Mouse (Mus musculus): ENCODE measurements around the gene Cldn14. TPM values are rescaled to one million over a fixed set of nuclear protein-coding genes. Genes with fewer than 3 reads are reported as not detected.
"Not testable (repeated sequence)": the region's sequence is repeated elsewhere in the genome, so short reads cannot be mapped to it uniquely, and the experiment has no call there.

Cldn14 gene
- polyA plus RNA-seq, 2 experiments: 1.0 to 1.2 TPM

DNA sequence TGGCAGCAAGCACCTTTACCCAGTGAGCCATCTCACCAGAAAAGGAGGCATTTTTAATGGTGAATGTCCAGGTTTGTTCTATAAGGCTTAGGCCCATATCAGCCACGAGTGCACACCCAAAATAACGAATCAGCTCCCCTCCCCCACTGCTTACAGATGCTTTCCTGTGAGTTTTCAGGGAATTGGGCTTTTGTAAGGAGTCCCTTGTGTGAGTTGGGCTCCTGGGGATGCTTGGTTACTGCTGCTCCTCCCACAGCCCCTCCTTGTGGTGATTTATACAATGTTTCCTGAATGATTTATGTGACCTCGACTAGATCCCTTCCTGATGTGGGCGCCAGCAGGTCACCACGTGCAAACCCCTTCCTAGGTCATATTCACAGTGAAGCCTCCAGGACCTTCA is 9.7 kb downstream of the Cldn14 start:
- Histone ChIP-seq H3K9ac (replicated peaks) (no peak overlapping the region), H3K27ac (no peak overlapping the region), H3K36me3 (replicated peaks; ENCODE audit: control insufficient read depth, insufficient read depth, low read depth) (no peaks in the 10 kb centered on the region), H3K4me2 (ENCODE audit: low read depth) (no peak overlapping the region), H3K4me1 (replicated peaks; ENCODE audit: control insufficient read depth in 2 of 2, insufficient read depth in 2 of 2, low read length in 1 of 2) (no peaks in the 10 kb centered on the region), H3K4me3 (ENCODE audit: insufficient read depth in 1 of 2, low read depth in 2 of 2, low read length in 2 of 2) (no peak overlapping the region), H3K27me3 (ENCODE audit: control insufficient read depth, insufficient read depth, low read length) (no peaks in the 10 kb centered on the region), H3K9me3 (ENCODE audit: control insufficient read depth, low read length) (no peaks in the 10 kb centered on the region)
- ATAC-seq (ENCODE audit: insufficient read depth): no peak
- DNase-seq (ENCODE audit: low read depth in 3 of 3, low spot score in 3 of 3): no peak
- 31% methylated on average over 5 of the region's 5 CpGs for WGBS (ENCODE audit: insufficient replicate concordance)
- TF ChIP-seq EP300 (IDR thresholded peaks at IDR 0.05; ENCODE audit: low read depth): no peak
- TF ChIP-seq CTCF (IDR thresholded peaks at IDR 0.05; ENCODE audit: low read depth): no peak

DNA sequence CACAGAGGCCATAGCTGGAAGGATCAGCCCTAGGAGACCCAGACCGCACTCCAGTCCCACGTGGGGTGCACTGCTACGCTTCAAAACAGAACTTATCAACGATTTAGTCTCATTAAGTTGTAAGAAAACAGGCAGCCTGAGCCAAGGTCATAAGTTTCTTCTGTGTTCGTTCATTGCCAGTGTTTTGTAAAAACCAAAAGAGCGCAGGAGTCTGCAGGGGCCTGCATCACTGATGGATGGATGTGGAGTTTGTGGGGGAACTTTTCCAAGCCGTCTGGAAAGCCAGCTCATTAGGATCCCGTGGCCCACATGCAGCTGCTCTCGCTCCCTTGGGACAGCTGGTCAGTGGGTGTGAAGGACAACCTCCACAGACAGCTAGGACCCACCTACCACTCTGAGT is 25.1 kb downstream of the Cldn14 start:
- H3K4me3 ChIP-seq (ENCODE audit: insufficient read depth in 1 of 2, low read depth in 2 of 2, low read length in 2 of 2): no peak overlapping the region
- TF ChIP-seq CTCF (IDR thresholded peaks at IDR 0.05; ENCODE audit: low read depth) (no peak), EP300 (IDR thresholded peaks at IDR 0.05; ENCODE audit: low read depth) (no peak)
- DNase-seq (ENCODE audit: low read depth in 3 of 3, low spot score in 3 of 3) (no peak), ATAC-seq (ENCODE audit: insufficient read depth) (no peak)
- no peak overlapping the region for H3K27ac ChIP-seq
- H3K27me3 ChIP-seq (ENCODE audit: control insufficient read depth, insufficient read depth, low read length): no peaks in the 10 kb centered on the region
- no peaks in the 10 kb centered on the region for H3K36me3 ChIP-seq (replicated peaks; ENCODE audit: control insufficient read depth, insufficient read depth, low read depth)
- H3K4me2 ChIP-seq (ENCODE audit: low read depth): no peak overlapping the region
- H3K9ac ChIP-seq (replicated peaks): no peak overlapping the region
- no peaks in the 10 kb centered on the region; a peak in 2 of 4 replicates for H3K4me1 ChIP-seq (replicated peaks; ENCODE audit: control insufficient read depth in 2 of 2, insufficient read depth in 2 of 2, low read length in 1 of 2)
- no peaks in the 10 kb centered on the region for H3K9me3 ChIP-seq (ENCODE audit: control insufficient read depth, low read length)
- WGBS (ENCODE audit: insufficient replicate concordance): 65% methylated on average over 9 of the region's 9 CpGs

DNA sequence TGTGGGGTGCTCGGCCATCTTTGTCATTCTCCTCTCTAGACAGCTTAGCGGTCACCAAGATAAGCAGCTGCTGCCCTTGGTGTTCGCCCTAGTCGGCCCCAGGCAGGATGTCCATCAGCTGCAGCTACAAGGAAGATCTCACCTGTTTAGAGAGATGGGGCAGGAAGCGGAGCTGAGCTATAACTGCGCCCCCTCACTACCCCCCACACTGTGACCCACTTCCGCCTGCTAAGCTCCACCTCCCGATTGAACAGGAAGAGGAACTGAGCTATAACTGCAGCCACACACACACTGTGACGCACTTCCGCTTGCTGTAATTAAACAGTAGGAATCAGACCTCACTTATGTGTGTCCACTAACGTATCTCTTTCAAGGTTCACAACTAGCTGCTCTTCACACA is 26.3 kb downstream of the Cldn14 start:
- no peak overlapping the region for H3K4me3 ChIP-seq (ENCODE audit: insufficient read depth in 1 of 2, low read depth in 2 of 2, low read length in 2 of 2)
- H3K9me3 ChIP-seq (ENCODE audit: control insufficient read depth, low read length): no peaks in the 10 kb centered on the region
- WGBS (ENCODE audit: insufficient replicate concordance): 58% methylated on average over 11 of the region's 11 CpGs
- no peaks in the 10 kb centered on the region for H3K36me3 ChIP-seq (replicated peaks; ENCODE audit: control insufficient read depth, insufficient read depth, low read depth)
- ATAC-seq (ENCODE audit: insufficient read depth) (no peak), DNase-seq (ENCODE audit: low read depth in 3 of 3, low spot score in 3 of 3) (no peak)
- H3K4me2 ChIP-seq (ENCODE audit: low read depth): no peak overlapping the region
- no peak overlapping the region for H3K9ac ChIP-seq (replicated peaks)
- H3K27me3 ChIP-seq (ENCODE audit: control insufficient read depth, insufficient read depth, low read length): no peaks in the 10 kb centered on the region
- TF ChIP-seq EP300 (IDR thresholded peaks at IDR 0.05; ENCODE audit: low read depth) (no peak), CTCF (IDR thresholded peaks at IDR 0.05; ENCODE audit: low read depth) (no peak)
- H3K4me1 ChIP-seq (replicated peaks; ENCODE audit: control insufficient read depth in 2 of 2, insufficient read depth in 2 of 2, low read length in 1 of 2): no peaks in the 10 kb centered on the region; a peak in 2 of 4 replicates
- no peak overlapping the region for H3K27ac ChIP-seq

DNA sequence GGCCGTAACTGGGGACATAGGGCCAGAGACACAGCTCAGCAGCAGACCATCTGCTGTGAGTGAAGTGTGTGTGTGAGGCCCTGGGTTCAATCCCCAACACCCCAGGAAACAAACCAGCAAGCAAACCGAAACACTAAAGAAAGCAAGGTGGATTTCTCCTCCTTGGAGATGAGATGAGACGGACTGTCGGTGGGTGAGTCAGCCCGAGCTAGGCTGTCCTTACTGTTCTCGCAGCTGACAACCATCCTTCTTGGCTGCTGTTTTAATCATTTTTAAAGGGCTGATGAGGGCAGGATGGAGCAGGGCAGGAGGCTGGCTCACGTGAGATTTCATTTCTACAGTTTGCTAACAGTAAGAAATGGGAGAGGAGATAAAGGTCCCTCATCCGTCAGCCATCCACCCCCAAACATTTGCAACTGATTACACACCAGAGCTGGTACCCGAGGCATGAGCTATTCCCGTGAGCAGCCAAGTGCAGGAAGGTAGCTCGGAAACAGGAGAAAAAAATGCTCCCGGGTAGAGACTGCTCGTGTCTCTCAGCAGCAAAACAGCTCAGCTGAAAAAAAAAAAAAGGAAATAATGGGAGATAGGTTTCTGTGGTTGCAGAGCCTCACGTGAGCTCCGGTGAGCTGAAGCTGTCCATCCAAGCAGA is 27.3 kb downstream of the Cldn14 start:
- Histone ChIP-seq H3K4me1 (replicated peaks; ENCODE audit: control insufficient read depth in 2 of 2, insufficient read depth in 2 of 2, low read length in 1 of 2) (no peaks in the 10 kb centered on the region; a peak in 2 of 4 replicates), H3K36me3 (replicated peaks; ENCODE audit: control insufficient read depth, insufficient read depth, low read depth) (no peaks in the 10 kb centered on the region), H3K9me3 (ENCODE audit: control insufficient read depth, low read length) (no peaks in the 10 kb centered on the region), H3K9ac (replicated peaks) (no peak overlapping the region), H3K4me3 (ENCODE audit: insufficient read depth in 1 of 2, low read depth in 2 of 2, low read length in 2 of 2) (no peak overlapping the region), H3K27me3 (ENCODE audit: control insufficient read depth, insufficient read depth, low read length) (no peaks in the 10 kb centered on the region), H3K27ac (no peak overlapping the region), H3K4me2 (ENCODE audit: low read depth) (no peak overlapping the region)
- 39% methylated on average over 15 of the region's 15 CpGs for WGBS (ENCODE audit: insufficient replicate concordance)
- no peak for DNase-seq (ENCODE audit: low read depth in 3 of 3, low spot score in 3 of 3)
- TF ChIP-seq CTCF (IDR thresholded peaks at IDR 0.05; ENCODE audit: low read depth) (no peak), EP300 (IDR thresholded peaks at IDR 0.05; ENCODE audit: low read depth) (no peak)
- no peak for ATAC-seq (ENCODE audit: insufficient read depth)

DNA sequence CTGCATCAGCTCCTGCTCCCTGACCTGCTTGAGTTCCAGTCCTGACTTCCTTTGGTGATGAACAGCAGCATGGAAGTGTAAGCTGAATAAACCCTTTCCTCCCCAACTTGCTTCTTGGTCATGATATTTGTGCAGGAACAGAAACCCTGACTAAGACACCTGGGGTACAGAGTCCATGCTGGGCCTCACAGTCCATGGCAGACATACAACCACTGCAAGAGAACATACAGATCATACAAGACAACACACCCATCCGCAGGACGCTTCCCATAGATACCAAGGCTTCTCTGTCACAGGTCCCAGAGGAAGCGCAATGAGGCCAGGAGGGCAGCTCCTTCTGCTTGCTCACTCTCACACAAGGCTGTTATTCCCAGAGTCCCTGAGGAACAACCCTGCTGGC is 28.3 kb downstream of the Cldn14 start:
- WGBS (ENCODE audit: insufficient replicate concordance): 71% methylated on average over 3 of the region's 3 CpGs
- not testable (repeated sequence) for H3K4me3 ChIP-seq (ENCODE audit: insufficient read depth in 1 of 2, low read depth in 2 of 2, low read length in 2 of 2); H3K4me2 ChIP-seq (ENCODE audit: low read depth); ATAC-seq (ENCODE audit: insufficient read depth); H3K36me3 ChIP-seq (replicated peaks; ENCODE audit: control insufficient read depth, insufficient read depth, low read depth); H3K9ac ChIP-seq (replicated peaks); H3K27ac ChIP-seq; H3K27me3 ChIP-seq (ENCODE audit: control insufficient read depth, insufficient read depth, low read length); H3K4me1 ChIP-seq (replicated peaks; ENCODE audit: control insufficient read depth in 2 of 2, insufficient read depth in 2 of 2, low read length in 1 of 2); DNase-seq (ENCODE audit: low read depth in 3 of 3, low spot score in 3 of 3); H3K9me3 ChIP-seq (ENCODE audit: control insufficient read depth, low read length)

All from liver, embryonic 14.5 days (tissue).